Mouse (Mus musculus) testis, adult 2 months (tissue): Measurements from ENCODE around the gene Gse1.

ENCODE experiments used
- CTCF ChIP-seq: fragments of 200-500 bp; IDR thresholded peaks from 2 replicates; pipeline ENCODE4 v1.5.1; 2012; ENCODE audit warnings: low read depth, mild to moderate bottlenecking, inconsistent platforms, low read length, moderate library complexity; ENCODE audit not compliant: control insufficient read depth, insufficient read depth, insufficient replicate concordance
- POLR2A ChIP-seq: fragments of 200-500 bp; IDR thresholded peaks from 2 replicates; pipeline ENCODE4 v1.6.1; 2012; ENCODE audit warnings: low read depth, mild to moderate bottlenecking, inconsistent platforms, low read length, moderate library complexity; ENCODE audit not compliant: control insufficient read depth

GRCm38 (mm10) chr8:120318476-120318991 is 90.3 kb downstream of the Gse1 start:
- TF ChIP-seq CTCF = no peak
- no peak for TF ChIP-seq POLR2A
